Mouse (Mus musculus): ENCODE measurements at regions not wholly inside any gene's neighbourhood (a gene's known extent, or its start where the extent isn't known, plus 50 kb on each side); places are given as distances from the start of the nearest gene placed in this dataset.

GRCm38 (mm10) chr10:84088799-84089778 is 351.3 kb downstream of the Nuak1 start:
- no peak for DNase-seq (ENCODE audit: low spot score)

GRCm38 (mm10) chr10:84093919-84094318 is 346.5 kb downstream of the Nuak1 start:
- DNase-seq (ENCODE audit: low spot score), result no peak

- DNase-seq (ENCODE audit: low spot score), result no peak
Measured at GRCm38 (mm10) chr10:84097196-84097595, 343.2 kb downstream of the Nuak1 start.

- no peak for DNase-seq (ENCODE audit: low spot score)
Measured at GRCm38 (mm10) chr10:84103985-84104384, 336.4 kb downstream of the Nuak1 start.

- no peak for DNase-seq (ENCODE audit: low spot score)
Measured at GRCm38 (mm10) chr10:84104556-84104955, 335.8 kb downstream of the Nuak1 start.

GRCm38 (mm10) chr10:84109680-84110371 is 330.6 kb downstream of the Nuak1 start:
- no peak for DNase-seq (ENCODE audit: low spot score)

- no peak for DNase-seq (ENCODE audit: low spot score)
Measured at GRCm38 (mm10) chr10:84110372-84110985, 329.9 kb downstream of the Nuak1 start.

GRCm38 (mm10) chr10:84111502-84111901 is 328.9 kb downstream of the Nuak1 start:
- DNase-seq (ENCODE audit: low spot score), result no peak

GRCm38 (mm10) chr10:84111909-84112308 is 328.5 kb downstream of the Nuak1 start:
- no peak for DNase-seq (ENCODE audit: low spot score)

- DNase-seq (ENCODE audit: low spot score), result no peak
Measured at GRCm38 (mm10) chr10:84119952-84120550, 320.3 kb downstream of the Nuak1 start.

GRCm38 (mm10) chr10:84137019-84137658 is 303.3 kb downstream of the Nuak1 start:
- no peak for DNase-seq (ENCODE audit: low spot score)

GRCm38 (mm10) chr10:84142741-84143454 is 297.5 kb downstream of the Nuak1 start:
- DNase-seq (ENCODE audit: low spot score), result no peak

GRCm38 (mm10) chr10:84143674-84144343 is 296.6 kb downstream of the Nuak1 start:
- DNase-seq (ENCODE audit: low spot score), result no peak

GRCm38 (mm10) chr10:84144344-84144687 is 296.1 kb downstream of the Nuak1 start:
- no peak for DNase-seq (ENCODE audit: low spot score)

- DNase-seq (ENCODE audit: low spot score), result no peak
Measured at GRCm38 (mm10) chr10:84147305-84147984, 293.0 kb downstream of the Nuak1 start.

- DNase-seq (ENCODE audit: low spot score), result no peak
Measured at GRCm38 (mm10) chr10:84163752-84164151, 276.6 kb downstream of the Nuak1 start.

- DNase-seq (ENCODE audit: low spot score), result no peak
Measured at GRCm38 (mm10) chr10:84165832-84166567, 274.4 kb downstream of the Nuak1 start.

GRCm38 (mm10) chr10:84166568-84166905 is 273.9 kb downstream of the Nuak1 start:
- DNase-seq (ENCODE audit: low spot score), result no peak

GRCm38 (mm10) chr10:84172828-84173321 is 267.5 kb downstream of the Nuak1 start:
- no peak for DNase-seq (ENCODE audit: low spot score)

Data from layer of hippocampus, adult 9-10 months (tissue).